Comparison of ENCODE assay signal across 8 mouse cellular contexts in the genomic region with DNA sequence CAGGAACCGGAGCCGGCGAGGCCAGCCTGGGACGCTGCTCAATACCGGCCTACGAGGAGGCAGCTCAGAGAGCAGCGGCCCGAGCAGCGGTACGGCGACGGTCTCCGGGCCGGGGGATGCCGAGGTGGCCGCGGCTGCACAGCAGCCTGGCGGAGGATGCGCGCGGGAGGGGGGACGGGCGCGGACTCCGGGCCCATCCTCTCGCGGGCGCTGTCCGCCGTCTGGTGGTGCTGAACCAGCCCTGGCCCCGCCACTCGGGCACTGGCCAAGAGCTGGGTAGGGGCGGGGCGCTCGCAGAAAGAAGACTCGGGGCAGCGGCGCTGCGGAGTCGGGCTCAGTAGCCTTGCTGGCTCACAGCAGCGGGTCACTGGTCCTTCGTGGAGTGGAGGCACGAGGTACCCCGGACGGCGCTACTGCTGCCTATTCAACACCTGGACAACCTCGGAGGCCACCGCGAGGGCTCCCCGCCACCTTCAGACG. TPM values are rescaled to one million over a fixed set of nuclear protein-coding genes. Genes with fewer than 3 reads are reported as not detected.
A peak's percentile ranks its signal among the peaks of the same experiment; 100 is the strongest.
DNase-seq lines count a peak whose midpoint lies in the region; ATAC-seq lines count a peak whose summit lies in the region.

No protein-coding gene starts in this region.

- ATAC-seq in intestine, embryonic 16.5 days = peak; percentile 89
- ATAC-seq in midbrain, embryonic 11.5 days (ENCODE audit: low FRiP score) = peak; percentile 84

- H3K36me3 ChIP-seq in intestine, embryonic 16.5 days (ENCODE audit: control insufficient read depth, insufficient read depth, low read length) = no peaks in the 10 kb centered on the region
- no peaks in the 10 kb centered on the region for H3K36me3 ChIP-seq in midbrain, embryonic 11.5 days (ENCODE audit: control insufficient read depth, insufficient read depth, low read length)

- H3K4me3 ChIP-seq in intestine, embryonic 16.5 days (ENCODE audit: low read length) = peak overlapping the region; percentile 62
- H3K4me3 ChIP-seq in midbrain, embryonic 11.5 days (ENCODE audit: low read depth, low read length) = peak overlapping the region; percentile 58

- peak; percentile 96 for DNase-seq in adrenal gland, postnatal 14 days
- peak; percentile 91 for DNase-seq in embryo, embryonic 9.5 days (ENCODE audit: extremely low spot score)
- peak; percentile 96 for DNase-seq in heart, adult 11 months
- peak; percentile 92 for DNase-seq in left cerebral cortex, postnatal 4 days
- peak; percentile 99 for DNase-seq in midbrain, embryonic 11.5 days (ENCODE audit: low spot score, missing footprints)
- DNase-seq in skeletal muscle tissue, adult 2 months (ENCODE audit: low read depth, low spot score) = peak; percentile 46
- peak; percentile 84 for DNase-seq in yolk sac, embryonic 10.5 days (ENCODE audit: low spot score)

- peak overlapping the region; percentile 100 for H3K4me2 ChIP-seq in intestine, embryonic 16.5 days (ENCODE audit: low read depth, low read length)
- H3K4me2 ChIP-seq in midbrain, embryonic 11.5 days = peak overlapping the region; percentile 94

- no peaks in the 10 kb centered on the region for H3K9me3 ChIP-seq in intestine, embryonic 16.5 days (ENCODE audit: control insufficient read depth, low read length)
- H3K9me3 ChIP-seq in midbrain, embryonic 11.5 days (ENCODE audit: control insufficient read depth, low read length) = no peaks in the 10 kb centered on the region

- peaks cover 54% of the 10 kb centered on the region for H3K27me3 ChIP-seq in intestine, embryonic 16.5 days (replicated peaks; ENCODE audit: control insufficient read depth, insufficient read depth, low read length)
- H3K27me3 ChIP-seq in midbrain, embryonic 11.5 days (ENCODE audit: control insufficient read depth, insufficient read depth, low read length) = peaks cover 49% of the 10 kb centered on the region

- no peak overlapping the region; the same call in 1 of the 2 replicates for H3K27ac ChIP-seq in intestine, embryonic 16.5 days (ENCODE audit: low read length)
- peak overlapping the region; percentile 67 for H3K27ac ChIP-seq in midbrain, embryonic 11.5 days (ENCODE audit: low read depth, low read length)

- intact Hi-C loops in left cerebral cortex, postnatal 4 days (cut with DNase I) = no loop called here

- peaks cover 29% of the 10 kb centered on the region for H3K4me1 ChIP-seq in intestine, embryonic 16.5 days (ENCODE audit: control insufficient read depth, insufficient read depth, low read length)
- peaks cover 21% of the 10 kb centered on the region for H3K4me1 ChIP-seq in midbrain, embryonic 11.5 days (ENCODE audit: control insufficient read depth, insufficient read depth, low read length)

- WGBS in intestine, embryonic 16.5 days = 2% methylated on average over 46 of the region's 51 CpGs
- WGBS in midbrain, embryonic 11.5 days = under 1% methylated on average over 49 of the region's 51 CpGs

- peak overlapping the region; percentile 45; the same call in 1 of the 2 replicates for H3K9ac ChIP-seq in intestine, embryonic 16.5 days (ENCODE audit: low read depth, low read length)
- peak overlapping the region; percentile 61 for H3K9ac ChIP-seq in midbrain, embryonic 11.5 days (ENCODE audit: low read length)

RNA-seq across cellular contexts. Expression of a gene that starts 0.3 kb away (rescaled TPM):
- total RNA-seq in adrenal gland, postnatal 14 days (2021) = 4.7 and 5.4 TPM in 2 replicates
- polyA plus RNA-seq in intestine, embryonic 16.5 days (2015; fragmentation: Nextera tagmentation; extraction: Ambion mirVana) = 0.32 and 0.38 TPM in 2 replicates
- total RNA-seq in left cerebral cortex, postnatal 4 days (2021) = 100 to 1,000 TPM; 251 to 271 TPM
- polyA plus RNA-seq in midbrain, embryonic 11.5 days (2014; fragmentation: Nextera tagmentation; extraction: Ambion mirVana) = 2.9 and 3.3 TPM in 2 replicates

RNA-seq across cellular contexts. Expression of a gene that starts 41.6 kb away (rescaled TPM):
- 1.8 TPM in 2 replicates for total RNA-seq in adrenal gland, postnatal 14 days (2021)
- 2.8 and 2.9 TPM in 2 replicates for polyA plus RNA-seq in intestine, embryonic 16.5 days (2015; fragmentation: Nextera tagmentation; extraction: Ambion mirVana)
- under 1 TPM; 0.28 to 0.44 TPM for total RNA-seq in left cerebral cortex, postnatal 4 days (2021)
- polyA plus RNA-seq in midbrain, embryonic 11.5 days (2014; fragmentation: Nextera tagmentation; extraction: Ambion mirVana) = 2.1 and 2.2 TPM in 2 replicates

Comparison
In these comparisons a context has a peak if more than half of its experiments do, and no peak if none do; other contexts are left out.
1. DNase-seq: peak in every context shown above with its lines; median percentile 99 in midbrain, embryonic 11.5 days; 96 in adrenal gland, postnatal 14 days; 96 in heart, adult 11 months; 92 in left cerebral cortex, postnatal 4 days; 91 in embryo, embryonic 9.5 days; 84 in yolk sac, embryonic 10.5 days; 46 in skeletal muscle tissue, adult 2 months.
2. RNA of a gene that starts 0.3 kb away (total RNA-seq): 251 to 271 TPM in left cerebral cortex, postnatal 4 days; 4.7 to 5.4 TPM in adrenal gland, postnatal 14 days; every median in the first group is over 10 times any median in the second.